Mouse (Mus musculus) kidney, embryonic 15.5 days (tissue): ENCODE data around the gene Otop3. TPM values are rescaled to one million over a fixed set of nuclear protein-coding genes. Genes with fewer than 3 reads are reported as not detected.

ENCODE experiments used
- ATAC-seq: fragments of 200-750 bp; cut with Nextera tagmentation; replicated peaks from 2 replicates; pipeline ENCODE4 v1.8.0; 2017; ENCODE audit warnings: moderate TSS enrichment; ENCODE audit not compliant: low FRiP score
- H3K27ac ChIP-seq: fragments of 300-500 bp; sonication (generic); 2 replicates; pipeline ENCODE4 v1.5.1; 2015; ENCODE audit warnings: mild to moderate bottlenecking, inconsistent platforms
- H3K27me3 ChIP-seq: fragments of 300-500 bp; sonication (generic); 2 replicates; pipeline ENCODE4 v1.6.1; 2015; ENCODE audit warnings: inconsistent platforms
- H3K36me3 ChIP-seq: fragments of 300-500 bp; sonication (generic); 2 replicates; pipeline ENCODE4 v1.6.1; 2015; ENCODE audit warnings: inconsistent platforms
- H3K4me1 ChIP-seq: fragments of 300-500 bp; sonication (generic); 2 replicates; pipeline ENCODE4 v1.6.1; 2015; ENCODE audit warnings: inconsistent platforms
- H3K4me2 ChIP-seq: fragments of 300-500 bp; sonication (generic); 2 replicates; pipeline ENCODE4 v1.6.1; 2015; ENCODE audit warnings: moderate library complexity, mild to moderate bottlenecking, inconsistent platforms
- H3K4me3 ChIP-seq: fragments of 300-500 bp; sonication (generic); replicated peaks from 2 replicates; pipeline ENCODE4 v1.5.1; 2015; ENCODE audit warnings: mild to moderate bottlenecking, inconsistent platforms
- H3K9ac ChIP-seq: fragments of 300-500 bp; sonication (generic); 2 replicates; pipeline ENCODE4 v1.6.1; 2015; ENCODE audit warnings: mild to moderate bottlenecking, inconsistent platforms
- H3K9me3 ChIP-seq: fragments of 300-500 bp; sonication (generic); replicated peaks from 2 replicates; pipeline ENCODE4 v1.6.1; 2016; ENCODE audit warnings: inconsistent platforms
- WGBS: fragments of 180-500 bp; shearing (Covaris S2); methylation state at CpG from one replicate; pipeline ENCODE4 v1.1.7; 2015; ENCODE audit warnings: mixed read lengths; 5-methylcytosine and 5-hydroxymethylcytosine counted together
- polyA plus RNA-seq: library from polyadenylated mRNA; unstranded; fragments of >200 nt; fragmentation: Nextera tagmentation; extraction: Ambion mirVana; gene quantifications from 2 replicates; pipeline ENCODE4 v1.2.1, GENCODE M21; 2015

The Otop3 gene
- polyA plus RNA-seq, 1 experiment from 2014 or later = not detected

- H3K27ac ChIP-seq = no peak overlapping the region
- peaks cover 96% of the 10 kb centered on the region for H3K27me3 ChIP-seq
- WGBS = 47% methylated on average over 7 of the region's 7 CpGs
Observed at GRCm38 (mm10) chr11:115370368-115370767, 35.8 kb downstream of the Otop3 start.

GRCm38 (mm10) chr11:115371354-115371753 lies 36.8 kb downstream of the Otop3 start:
- ATAC-seq = no peak
- no peak overlapping the region for H3K27ac ChIP-seq
- H3K27me3 ChIP-seq = peaks cover 97% of the 10 kb centered on the region
- H3K4me3 ChIP-seq = no peak overlapping the region
- no peaks in the 10 kb centered on the region for H3K36me3 ChIP-seq
- 57% methylated on average over 8 of the region's 8 CpGs for WGBS
- H3K4me1 ChIP-seq = peaks cover 24% of the 10 kb centered on the region
- no peak overlapping the region for H3K9ac ChIP-seq
- no peaks in the 10 kb centered on the region for H3K9me3 ChIP-seq
- H3K4me2 ChIP-seq = no peak overlapping the region

More at GRCm38 (mm10) chr11:115370368-115370767, 35.8 kb downstream of the Otop3 start:
- no peak for ATAC-seq
- Histone ChIP-seq H3K4me3 (no peak overlapping the region), H3K36me3 (no peaks in the 10 kb centered on the region), H3K9ac (no peak overlapping the region), H3K9me3 (no peaks in the 10 kb centered on the region), H3K4me1 (peaks cover 32% of the 10 kb centered on the region), H3K4me2 (no peak overlapping the region)

GRCm38 (mm10) chr11:115372015-115372414 lies 37.5 kb downstream of the Otop3 start:
- peaks cover 18% of the 10 kb centered on the region for H3K4me1 ChIP-seq
- no peak overlapping the region for H3K9ac ChIP-seq
- no peaks in the 10 kb centered on the region for H3K36me3 ChIP-seq
- no peaks in the 10 kb centered on the region for H3K9me3 ChIP-seq
- peaks cover 90% of the 10 kb centered on the region for H3K27me3 ChIP-seq
- H3K27ac ChIP-seq = no peak overlapping the region
- 63% methylated on average over 1 of the region's 1 CpGs for WGBS
- H3K4me2 ChIP-seq = no peak overlapping the region
- no peak for ATAC-seq
- H3K4me3 ChIP-seq = no peak overlapping the region

GRCm38 (mm10) chr11:115372737-115373136 lies 38.2 kb downstream of the Otop3 start:
- Histone ChIP-seq H3K9ac (no peak overlapping the region), H3K4me3 (no peak overlapping the region), H3K27ac (no peak overlapping the region), H3K27me3 (peaks cover 83% of the 10 kb centered on the region), H3K4me2 (no peak overlapping the region), H3K4me1 (peaks cover 10% of the 10 kb centered on the region), H3K36me3 (no peaks in the 10 kb centered on the region), H3K9me3 (no peaks in the 10 kb centered on the region)
- no peak for ATAC-seq
- WGBS = 57% methylated on average over 2 of the region's 2 CpGs

GRCm38 (mm10) chr11:115373805-115374694 lies 39.5 kb downstream of the Otop3 start:
- Histone ChIP-seq H3K27ac (no peak overlapping the region), H3K36me3 (no peaks in the 10 kb centered on the region), H3K27me3 (peaks cover 72% of the 10 kb centered on the region), H3K4me2 (peak overlapping the region; percentile 79), H3K9ac (peak overlapping the region; percentile 41), H3K4me3 (peak overlapping the region; percentile 45), H3K4me1 (peaks cover 10% of the 10 kb centered on the region), H3K9me3 (no peaks in the 10 kb centered on the region)
- ATAC-seq = no peak
- WGBS = 1% methylated on average over 30 of the region's 30 CpGs

GRCm38 (mm10) chr11:115374695-115375425 lies 40.3 kb downstream of the Otop3 start:
- Histone ChIP-seq H3K27ac (no peak overlapping the region), H3K27me3 (peaks cover 64% of the 10 kb centered on the region), H3K4me3 (peak overlapping the region; percentile 45), H3K4me2 (peak overlapping the region; percentile 79), H3K4me1 (peaks cover 10% of the 10 kb centered on the region), H3K9me3 (no peaks in the 10 kb centered on the region), H3K9ac (no peak overlapping the region), H3K36me3 (no peaks in the 10 kb centered on the region)
- no peak for ATAC-seq
- 66% methylated on average over 12 of the region's 12 CpGs for WGBS

GRCm38 (mm10) chr11:115376722-115377121 lies 42.2 kb downstream of the Otop3 start:
- Histone ChIP-seq H3K36me3 (no peaks in the 10 kb centered on the region), H3K9me3 (no peaks in the 10 kb centered on the region), H3K4me2 (no peak overlapping the region), H3K4me1 (peaks cover 17% of the 10 kb centered on the region), H3K9ac (no peak overlapping the region), H3K4me3 (no peak overlapping the region), H3K27ac (no peak overlapping the region), H3K27me3 (peaks cover 46% of the 10 kb centered on the region)
- no peak for ATAC-seq
- 54% methylated on average over 7 of the region's 7 CpGs for WGBS

- H3K9ac ChIP-seq = no peak overlapping the region
- no peak for ATAC-seq
- peaks cover 19% of the 10 kb centered on the region for H3K4me1 ChIP-seq
- no peak overlapping the region for H3K4me2 ChIP-seq
- H3K4me3 ChIP-seq = no peak overlapping the region
- H3K27me3 ChIP-seq = peaks cover 40% of the 10 kb centered on the region
- no peaks in the 10 kb centered on the region for H3K36me3 ChIP-seq
- no peak overlapping the region for H3K27ac ChIP-seq
- H3K9me3 ChIP-seq = no peaks in the 10 kb centered on the region
- 88% methylated on average over 4 of the region's 4 CpGs for WGBS
Observed at GRCm38 (mm10) chr11:115377254-115377653, 42.7 kb downstream of the Otop3 start.

- H3K4me1 ChIP-seq = peaks cover 25% of the 10 kb centered on the region
- WGBS = 86% methylated on average over 7 of the region's 7 CpGs
- no peaks in the 10 kb centered on the region for H3K36me3 ChIP-seq
- no peak overlapping the region for H3K4me2 ChIP-seq
- no peak overlapping the region for H3K4me3 ChIP-seq
- no peak overlapping the region for H3K27ac ChIP-seq
- H3K9me3 ChIP-seq = no peaks in the 10 kb centered on the region
- no peak overlapping the region for H3K9ac ChIP-seq
- no peak for ATAC-seq
- H3K27me3 ChIP-seq = peaks cover 34% of the 10 kb centered on the region
Observed at GRCm38 (mm10) chr11:115377854-115378253, 43.3 kb downstream of the Otop3 start.

- no peak for ATAC-seq
- 11% methylated on average over 9 of the region's 9 CpGs for WGBS
- Histone ChIP-seq H3K4me1 (peaks cover 46% of the 10 kb centered on the region), H3K36me3 (no peaks in the 10 kb centered on the region), H3K9me3 (no peaks in the 10 kb centered on the region), H3K27ac (peak overlapping the region; percentile 59), H3K9ac (no peak overlapping the region), H3K4me2 (peak overlapping the region; percentile 88), H3K4me3 (peak overlapping the region; percentile 78), H3K27me3 (0 out of 2 replicates have a peak, but pooled peaks cover under 1% of the 10 kb centered on the region)
Observed at GRCm38 (mm10) chr11:115381276-115381675, 46.7 kb downstream of the Otop3 start.

- no peaks in the 10 kb centered on the region for H3K27me3 ChIP-seq
- H3K36me3 ChIP-seq = no peaks in the 10 kb centered on the region
- peak within 1 kb of the TSS; percentile 82 for H3K9ac ChIP-seq
- peak within 1 kb of the TSS; percentile 87 for H3K27ac ChIP-seq
- ATAC-seq = peak; percentile 91
- peaks cover 46% of the 10 kb centered on the region for H3K4me1 ChIP-seq
- peak within 1 kb of the TSS; percentile 88 for H3K4me2 ChIP-seq
- H3K9me3 ChIP-seq = no peaks in the 10 kb centered on the region
- peak within 1 kb of the TSS; percentile 78 for H3K4me3 ChIP-seq
- WGBS = under 1% methylated on average over 73 of the region's 76 CpGs
Observed at GRCm38 (mm10) chr11:115381743-115382539, 47.4 kb downstream of the Otop3 start, which contains the start of gene Cdr2l. Cdr2l (plus strand) TSS chr11:115381916.
